Mouse (Mus musculus) kidney, postnatal 0 days (tissue): Measurements from ENCODE around the gene Pim1. TPM values are rescaled to one million over a fixed set of nuclear protein-coding genes. Genes with fewer than 3 reads are reported as not detected.

Experiments
- ATAC-seq: fragments of 200-750 bp; cut with Nextera tagmentation; replicated peaks from 2 replicates; pipeline ENCODE4 v1.8.0; 2017; ENCODE audit warnings: low read depth, moderate number of reproducible peaks, moderate TSS enrichment, moderate library complexity; ENCODE audit not compliant: low FRiP score
- DNase-seq: peaks from one replicate; pipeline ENCODE4 v3.0.0-alpha.2; 2016; ENCODE audit warnings: low spot score
- H3K27ac ChIP-seq: fragments of 300-500 bp; sonication (generic); 2 replicates; pipeline ENCODE4 v1.5.1; 2014; ENCODE audit warnings: mild to moderate bottlenecking
- H3K27me3 ChIP-seq: fragments of 300-500 bp; sonication (generic); 2 replicates; pipeline ENCODE4 v1.6.1; 2014; ENCODE audit warnings: low read length, mixed read lengths; ENCODE audit not compliant: insufficient read depth
- H3K36me3 ChIP-seq: fragments of 300-500 bp; sonication (generic); 2 replicates; pipeline ENCODE4 v1.6.1; 2014; ENCODE audit warnings: low read length, mixed read lengths; ENCODE audit not compliant: insufficient read depth
- H3K4me1 ChIP-seq: fragments of 300-500 bp; sonication (generic); replicated peaks from 2 replicates; pipeline ENCODE4 v1.6.1; 2014; ENCODE audit warnings: antibody characterized with exemption, low read length, mixed read lengths; ENCODE audit not compliant: insufficient read depth
- H3K4me2 ChIP-seq: fragments of 300-500 bp; sonication (generic); 2 replicates; pipeline ENCODE4 v1.6.1; 2014; ENCODE audit warnings: mild to moderate bottlenecking, low read length, moderate library complexity, mixed read lengths
- H3K4me3 ChIP-seq: fragments of 300-500 bp; sonication (generic); replicated peaks from 2 replicates; pipeline ENCODE4 v1.5.1; 2014; ENCODE audit warnings: low read depth, low read length
- H3K9ac ChIP-seq: fragments of 300-500 bp; sonication (generic); 2 replicates; pipeline ENCODE4 v1.6.1; 2014; ENCODE audit warnings: low read depth, low read length
- H3K9me3 ChIP-seq: fragments of 300-500 bp; sonication (generic); replicated peaks from 2 replicates; pipeline ENCODE4 v1.6.1; 2016; ENCODE audit warnings: low read length, inconsistent platforms, mixed read lengths
- CTCF ChIP-seq: IDR thresholded peaks from 2 replicates; pipeline ENCODE4 v1.5.1; 2016; ENCODE audit warnings: antibody characterized with exemption, low read depth, mild to moderate bottlenecking, moderate library complexity
- WGBS: fragments of 180-500 bp; shearing (Covaris S2); extraction: QIAGEN DNeasy Blood & Tissue Kit; methylation state at CpG from one replicate; pipeline ENCODE4 v1.1.7; 2014; 5-methylcytosine and 5-hydroxymethylcytosine counted together
- polyA plus RNA-seq: library from polyadenylated mRNA; unstranded; fragments of >200 nt; fragmentation: Nextera tagmentation; extraction: Ambion mirVana; gene quantifications from 2 replicates; pipeline ENCODE4 v1.2.1, GENCODE M21; 2015

Gene Pim1
- polyA plus RNA-seq, 1 experiment from 2014 or later = 21.3 TPM

DNA sequence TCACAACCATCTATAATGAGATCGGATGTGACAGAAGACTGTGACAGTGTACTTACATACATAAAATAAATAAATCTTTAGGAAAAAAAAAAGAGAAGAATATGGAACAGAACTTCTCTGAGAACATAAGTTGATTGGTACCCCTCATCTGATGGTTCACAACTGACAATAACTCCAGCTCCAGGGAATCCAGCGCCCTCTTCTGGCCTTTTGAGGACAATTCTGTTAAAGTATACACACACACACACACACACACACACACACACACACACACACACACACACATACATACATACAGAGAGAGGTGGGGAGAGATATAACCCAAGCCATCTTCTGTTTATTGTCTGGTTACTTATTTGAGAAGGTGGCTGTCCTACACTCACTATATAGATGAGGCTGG lies 6.1 kb upstream of the Pim1 start:
- 97% methylated on average over 2 of the region's 2 CpGs for WGBS
- H3K4me1 ChIP-seq = no peaks in the 10 kb centered on the region
- H3K4me3 ChIP-seq = no peak overlapping the region
- no peaks in the 10 kb centered on the region for H3K27me3 ChIP-seq
- TF ChIP-seq CTCF = peak; percentile 14; the same call in 1 of the 2 replicates
- no peaks in the 10 kb centered on the region for H3K36me3 ChIP-seq
- DNase-seq (no peak), ATAC-seq (no peak)
- H3K9me3 ChIP-seq = no peaks in the 10 kb centered on the region
- H3K9ac ChIP-seq = no peak overlapping the region
- H3K4me2 ChIP-seq = no peak overlapping the region
- H3K27ac ChIP-seq = no peak overlapping the region

- WGBS = 75% methylated on average over 3 of the region's 3 CpGs
- no peak for ATAC-seq
Measured at GRCm38 (mm10) chr17:29485336-29486233, 5.0 kb upstream of the Pim1 start.

DNA sequence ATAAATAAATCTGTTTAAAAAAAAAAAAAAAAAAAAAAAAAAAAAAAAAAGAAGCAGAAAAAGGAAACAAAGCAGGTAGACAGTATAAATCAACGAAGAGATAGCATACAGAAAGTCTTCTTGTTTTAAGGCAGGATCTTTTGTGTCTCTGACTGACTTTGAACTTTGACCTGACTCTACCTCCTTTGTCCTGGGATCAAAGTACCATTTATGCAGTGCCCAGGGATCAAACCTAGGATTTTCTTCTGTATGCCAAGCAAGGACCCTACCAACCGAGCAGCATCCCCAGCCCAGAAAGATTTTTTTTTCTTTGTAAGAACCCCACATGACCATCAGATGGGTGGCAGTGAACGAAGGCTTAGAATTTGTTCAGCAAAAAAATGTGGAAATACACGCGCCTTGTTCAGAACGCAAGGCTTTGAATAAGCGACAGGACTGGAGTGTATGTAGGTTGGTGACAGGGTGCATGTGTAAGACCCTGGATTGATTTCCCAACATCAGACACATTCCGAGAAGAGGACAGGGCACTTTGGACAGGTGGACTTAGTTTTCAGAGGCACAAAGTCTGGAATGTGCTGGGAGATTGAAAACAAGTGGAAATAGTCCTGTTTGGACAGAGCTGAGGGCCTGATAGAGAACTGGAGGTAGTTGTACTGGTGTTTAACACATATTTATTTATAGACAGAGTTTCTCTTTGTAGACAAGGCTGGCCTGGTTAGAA lies 2.1 kb upstream of the Pim1 start:
- Histone ChIP-seq H3K27ac (no peak overlapping the region), H3K4me3 (no peak overlapping the region), H3K9me3 (no peaks in the 10 kb centered on the region), H3K4me1 (peaks cover 3% of the 10 kb centered on the region; the same call in 1 of the 2 replicates), H3K4me2 (no peak overlapping the region), H3K9ac (no peak overlapping the region), H3K36me3 (no peaks in the 10 kb centered on the region), H3K27me3 (no peaks in the 10 kb centered on the region)
- WGBS = 87% methylated on average over 8 of the region's 8 CpGs
- ATAC-seq (no peak), DNase-seq (no peak)
- no peak for TF ChIP-seq CTCF

More at GRCm38 (mm10) chr17:29485336-29486233, 5.0 kb upstream of the Pim1 start:
- TF ChIP-seq CTCF = no peak
- no peak overlapping the region for H3K4me3 ChIP-seq
- no peak overlapping the region for H3K27ac ChIP-seq
- no peak for DNase-seq
- no peak overlapping the region for H3K9ac ChIP-seq
- H3K9me3 ChIP-seq = no peaks in the 10 kb centered on the region
- H3K27me3 ChIP-seq = no peaks in the 10 kb centered on the region
- no peak overlapping the region for H3K4me2 ChIP-seq
- H3K4me1 ChIP-seq = no peaks in the 10 kb centered on the region; the same call in 1 of the 2 replicates
- no peaks in the 10 kb centered on the region for H3K36me3 ChIP-seq

DNA sequence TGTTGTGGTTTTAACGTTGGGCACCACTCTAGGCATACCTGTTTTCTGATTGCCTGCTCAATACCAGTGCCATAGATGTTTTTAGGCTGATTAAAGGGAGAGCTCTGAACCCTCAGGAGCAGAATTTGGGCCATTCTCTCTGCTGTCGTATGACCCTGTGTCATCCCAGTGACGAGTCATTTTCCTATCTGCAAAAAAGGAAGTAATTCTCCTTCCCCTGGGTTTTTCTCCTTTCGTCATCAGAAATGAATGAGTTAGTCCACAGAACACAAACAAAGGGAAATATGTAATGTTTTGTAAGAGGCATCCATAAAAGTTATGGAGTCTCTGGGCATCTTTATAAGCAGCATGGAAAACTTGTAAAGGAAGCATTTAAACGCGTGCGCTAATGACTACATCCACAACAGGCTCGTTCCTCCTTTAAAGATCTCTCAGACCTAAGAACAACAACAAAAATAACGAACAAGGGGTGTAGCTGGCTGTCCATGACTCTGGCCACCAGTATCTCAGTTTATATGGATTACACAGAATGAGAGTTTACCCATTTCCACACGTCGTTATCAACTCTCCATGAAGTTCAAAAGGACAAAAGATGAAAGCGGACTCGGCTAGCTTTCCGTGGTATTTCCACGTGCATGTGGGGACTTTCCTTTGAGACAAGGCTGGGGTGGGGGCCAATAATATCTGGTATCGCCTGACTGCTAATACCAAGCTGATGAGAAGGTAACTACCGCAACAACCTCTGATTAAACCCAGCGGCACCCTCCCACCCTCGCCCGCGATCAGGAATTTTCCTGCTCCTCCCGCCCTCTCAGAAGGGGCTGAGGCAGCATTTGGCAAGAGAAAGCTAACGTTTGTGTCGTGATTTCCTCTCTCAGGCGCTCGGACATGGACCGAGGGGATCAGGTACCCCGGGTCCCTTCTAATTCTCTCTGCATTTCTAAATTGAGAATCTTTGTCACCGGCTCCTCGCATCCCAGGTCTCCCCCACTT lies 1.3 kb upstream of the Pim1 start:
- Histone ChIP-seq H3K4me1 (peaks cover 3% of the 10 kb centered on the region; the same call in 1 of the 2 replicates), H3K9me3 (no peaks in the 10 kb centered on the region), H3K27me3 (no peaks in the 10 kb centered on the region), H3K36me3 (peaks cover 8% of the 10 kb centered on the region), H3K4me3 (peak overlapping the region; percentile 96), H3K27ac (peak overlapping the region; percentile 93), H3K9ac (peak overlapping the region; percentile 73), H3K4me2 (peak overlapping the region; percentile 89)
- DNase-seq (peak; percentile 75), ATAC-seq (no peak)
- WGBS = 6% methylated on average over 30 of the region's 30 CpGs
- TF ChIP-seq CTCF = no peak

GRCm38 (mm10) chr17:29489971-29490712 lies 411 bp upstream of the Pim1 start:
- TF ChIP-seq CTCF = peak; percentile 31; the same call in 1 of the 2 replicates
- Histone ChIP-seq H3K36me3 (peaks cover 13% of the 10 kb centered on the region), H3K4me1 (peaks cover 6% of the 10 kb centered on the region; the same call in 1 of the 2 replicates), H3K4me3 (peak overlapping the region; percentile 96), H3K27ac (peak overlapping the region; percentile 93), H3K9ac (peak overlapping the region; percentile 97), H3K4me2 (peak overlapping the region; percentile 89), H3K9me3 (no peaks in the 10 kb centered on the region), H3K27me3 (no peaks in the 10 kb centered on the region)
- ATAC-seq (peak; percentile 91), DNase-seq (peak; percentile 99)
- under 1% methylated on average over 51 of the region's 68 CpGs for WGBS
